Mouse (Mus musculus): ENCODE data around the gene Slc6a17. TPM values are rescaled to one million over a fixed set of nuclear protein-coding genes. Genes with fewer than 3 reads are reported as not detected.

Slc6a17 gene
- polyA plus RNA-seq, 1 experiment from 2014 or later: 3.5 TPM

DNA sequence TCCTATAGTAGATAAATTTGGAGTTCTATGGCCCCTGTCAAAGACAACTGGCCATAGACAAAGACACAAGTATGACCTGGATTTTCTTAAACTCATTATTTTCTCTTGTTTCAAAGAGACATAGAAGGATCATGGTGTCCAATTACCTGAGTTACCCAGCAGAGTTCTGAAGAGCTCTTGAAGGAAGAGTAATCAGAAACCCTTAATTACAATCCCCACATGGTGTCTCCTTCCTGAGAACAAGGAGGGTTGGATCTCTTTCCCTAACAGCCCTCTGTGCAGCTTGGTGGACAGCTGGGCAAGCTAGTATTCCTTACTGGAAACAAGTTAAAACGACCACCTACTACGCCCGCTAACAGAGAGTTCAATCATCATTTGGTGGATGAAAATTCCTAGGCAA, 6.4 kb downstream of the Slc6a17 start:
- Histone ChIP-seq H3K27me3 (ENCODE audit: control insufficient read depth, insufficient read depth, low read length) (peaks cover 9% of the 10 kb centered on the region), H3K27ac (ENCODE audit: low read depth, low read length) (no peak overlapping the region), H3K36me3 (ENCODE audit: control insufficient read depth, insufficient read depth, low read length) (no peaks in the 10 kb centered on the region), H3K9ac (ENCODE audit: low read depth, low read length) (no peak overlapping the region), H3K4me2 (replicated peaks; ENCODE audit: low read depth, low read length) (no peak overlapping the region), H3K9me3 (ENCODE audit: control insufficient read depth, low read length) (no peaks in the 10 kb centered on the region), H3K4me1 (replicated peaks; ENCODE audit: control insufficient read depth, insufficient read depth, low read length) (no peaks in the 10 kb centered on the region), H3K4me3 (ENCODE audit: low read depth, low read length) (no peak overlapping the region)
- DNase-seq (ENCODE audit: low spot score): no peak
- 70% methylated on average over 3 of the region's 3 CpGs for WGBS
- no peak for ATAC-seq (ENCODE audit: low FRiP score)

DNA sequence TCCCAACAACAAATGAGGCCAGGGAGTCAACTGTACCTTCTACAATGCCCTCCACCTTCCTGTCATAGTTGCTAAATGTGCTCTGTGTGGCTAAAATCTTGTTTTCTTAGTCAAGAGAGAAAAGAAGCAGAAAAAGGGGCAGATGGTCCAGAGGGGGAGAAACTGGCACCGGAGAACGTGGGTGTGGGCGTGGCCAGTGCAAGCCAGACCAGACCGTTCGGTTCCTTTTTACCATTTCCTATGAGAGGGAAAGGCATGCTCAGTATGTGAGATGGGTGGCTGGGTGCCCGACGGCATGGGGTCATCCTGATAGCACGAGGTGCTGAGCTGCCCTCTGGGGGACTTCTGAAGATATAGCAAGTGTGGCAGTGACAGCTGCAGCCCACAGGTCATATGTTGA, 9.1 kb downstream of the Slc6a17 start:
- ATAC-seq (ENCODE audit: low FRiP score) (no peak), DNase-seq (ENCODE audit: low spot score) (no peak)
- Histone ChIP-seq H3K9ac (ENCODE audit: low read depth, low read length) (no peak overlapping the region), H3K27me3 (ENCODE audit: control insufficient read depth, insufficient read depth, low read length) (no peaks in the 10 kb centered on the region), H3K4me2 (replicated peaks; ENCODE audit: low read depth, low read length) (no peak overlapping the region), H3K9me3 (ENCODE audit: control insufficient read depth, low read length) (no peaks in the 10 kb centered on the region), H3K27ac (ENCODE audit: low read depth, low read length) (no peak overlapping the region), H3K4me3 (ENCODE audit: low read depth, low read length) (no peak overlapping the region), H3K36me3 (ENCODE audit: control insufficient read depth, insufficient read depth, low read length) (no peaks in the 10 kb centered on the region), H3K4me1 (replicated peaks; ENCODE audit: control insufficient read depth, insufficient read depth, low read length) (0 out of 2 replicates have a peak, but pooled peaks cover 2% of the 10 kb centered on the region)
- WGBS: 77% methylated on average over 8 of the region's 8 CpGs

DNA sequence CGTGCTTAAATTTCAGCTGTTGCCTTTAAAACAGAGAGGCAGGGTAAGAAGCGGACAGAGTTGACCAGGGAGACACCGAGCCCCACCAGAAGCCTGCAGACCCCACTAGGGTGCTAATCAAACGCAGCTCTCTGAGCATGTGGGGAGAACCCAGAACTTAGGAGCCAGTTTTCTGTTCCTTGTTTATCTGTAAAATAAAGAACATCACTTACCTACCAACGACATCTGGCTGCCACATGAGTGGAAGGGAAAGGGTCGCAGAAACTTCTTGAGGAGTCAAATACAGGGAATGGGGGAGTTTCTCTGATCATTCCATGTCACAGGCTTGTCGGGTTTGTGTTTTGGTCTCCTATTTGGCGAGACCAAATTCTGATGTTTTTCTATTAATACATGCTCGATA, 9.9 kb downstream of the Slc6a17 start:
- no peak overlapping the region for H3K4me2 ChIP-seq (replicated peaks; ENCODE audit: low read depth, low read length)
- H3K36me3 ChIP-seq (ENCODE audit: control insufficient read depth, insufficient read depth, low read length): no peaks in the 10 kb centered on the region
- H3K4me1 ChIP-seq (replicated peaks; ENCODE audit: control insufficient read depth, insufficient read depth, low read length): 0 out of 2 replicates have a peak, but pooled peaks cover 2% of the 10 kb centered on the region
- 70% methylated on average over 9 of the region's 9 CpGs for WGBS
- H3K27me3 ChIP-seq (ENCODE audit: control insufficient read depth, insufficient read depth, low read length): no peaks in the 10 kb centered on the region
- H3K4me3 ChIP-seq (ENCODE audit: low read depth, low read length): no peak overlapping the region
- H3K9me3 ChIP-seq (ENCODE audit: control insufficient read depth, low read length): no peaks in the 10 kb centered on the region
- H3K27ac ChIP-seq (ENCODE audit: low read depth, low read length): no peak overlapping the region
- DNase-seq (ENCODE audit: low spot score): no peak
- no peak for ATAC-seq (ENCODE audit: low FRiP score)
- H3K9ac ChIP-seq (ENCODE audit: low read depth, low read length): no peak overlapping the region

DNA sequence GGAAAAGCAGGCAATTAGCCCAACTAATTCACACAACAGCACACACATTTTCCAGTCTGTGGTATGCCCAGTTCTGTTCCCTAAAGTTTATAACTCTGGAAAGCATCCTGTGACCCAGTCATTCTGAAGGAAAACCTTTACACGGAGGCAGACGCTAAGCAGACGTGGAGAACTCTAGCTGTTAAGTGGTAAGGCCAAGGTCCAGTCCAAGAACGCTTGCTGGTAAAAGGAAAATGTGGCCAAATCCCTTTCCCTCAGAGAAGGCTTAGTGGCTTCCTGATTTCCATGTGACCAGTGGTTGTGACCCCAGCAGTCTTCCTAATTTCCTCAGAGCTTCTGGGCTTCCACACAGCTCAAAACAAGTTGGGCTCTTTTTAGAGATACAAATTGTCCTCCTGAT, 11.3 kb downstream of the Slc6a17 start:
- no peak overlapping the region for H3K4me3 ChIP-seq (ENCODE audit: low read depth, low read length)
- no peak overlapping the region for H3K9ac ChIP-seq (ENCODE audit: low read depth, low read length)
- DNase-seq (ENCODE audit: low spot score) (no peak), ATAC-seq (ENCODE audit: low FRiP score) (no peak)
- 0 out of 2 replicates have a peak, but pooled peaks cover 2% of the 10 kb centered on the region for H3K4me1 ChIP-seq (replicated peaks; ENCODE audit: control insufficient read depth, insufficient read depth, low read length)
- H3K36me3 ChIP-seq (ENCODE audit: control insufficient read depth, insufficient read depth, low read length): no peaks in the 10 kb centered on the region
- no peaks in the 10 kb centered on the region for H3K27me3 ChIP-seq (ENCODE audit: control insufficient read depth, insufficient read depth, low read length)
- no peak overlapping the region for H3K4me2 ChIP-seq (replicated peaks; ENCODE audit: low read depth, low read length)
- H3K9me3 ChIP-seq (ENCODE audit: control insufficient read depth, low read length): no peaks in the 10 kb centered on the region
- WGBS: 72% methylated on average over 4 of the region's 4 CpGs
- no peak overlapping the region for H3K27ac ChIP-seq (ENCODE audit: low read depth, low read length)

DNA sequence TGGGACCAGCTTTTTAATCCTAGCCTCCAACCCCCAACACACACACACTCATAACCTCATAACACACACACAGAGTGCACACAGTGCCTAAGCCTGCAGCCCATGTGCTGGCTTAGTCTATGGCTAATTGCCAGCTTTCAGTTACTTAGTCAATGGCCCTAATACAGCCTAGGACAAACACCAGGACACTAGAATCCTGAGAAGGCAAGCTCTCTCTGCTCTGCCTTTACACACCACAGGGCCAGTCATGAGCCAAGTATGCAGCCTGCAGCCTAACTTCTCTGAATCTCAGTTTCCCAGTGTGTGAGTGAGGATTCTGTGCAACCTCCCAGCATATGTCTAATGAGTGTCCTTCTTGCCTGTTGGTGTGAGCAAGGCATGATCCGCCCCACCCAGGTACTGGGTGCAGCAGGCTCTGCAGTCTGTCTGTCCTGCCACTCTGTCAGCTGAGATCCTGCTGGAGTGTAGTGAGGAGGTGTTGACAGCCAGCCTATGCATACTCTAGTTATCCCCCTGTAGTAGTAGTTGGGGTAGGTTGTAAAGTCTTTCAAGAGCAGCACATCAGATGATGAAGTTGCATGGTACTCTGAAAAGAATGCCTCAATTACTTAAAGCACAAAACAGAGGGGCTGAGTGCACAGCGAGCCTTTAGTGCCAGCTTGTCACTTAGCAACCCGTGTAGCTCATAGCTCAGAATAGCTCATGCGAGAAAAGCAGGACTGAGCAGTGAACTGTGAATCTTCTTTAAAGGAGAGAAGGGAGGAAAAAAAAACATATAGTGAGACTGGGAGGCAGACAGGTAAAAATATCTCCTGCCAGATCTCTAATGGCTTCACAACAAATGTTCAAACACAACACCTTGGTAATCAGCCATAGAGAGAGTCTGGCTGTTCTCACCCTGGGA, 12.1 kb downstream of the Slc6a17 start:
- Histone ChIP-seq H3K4me2 (replicated peaks; ENCODE audit: low read depth, low read length) (no peak overlapping the region), H3K9ac (ENCODE audit: low read depth, low read length) (no peak overlapping the region), H3K9me3 (ENCODE audit: control insufficient read depth, low read length) (no peaks in the 10 kb centered on the region), H3K36me3 (ENCODE audit: control insufficient read depth, insufficient read depth, low read length) (no peaks in the 10 kb centered on the region), H3K4me3 (ENCODE audit: low read depth, low read length) (no peak overlapping the region), H3K4me1 (replicated peaks; ENCODE audit: control insufficient read depth, insufficient read depth, low read length) (0 out of 2 replicates have a peak, but pooled peaks cover 2% of the 10 kb centered on the region), H3K27me3 (ENCODE audit: control insufficient read depth, insufficient read depth, low read length) (no peaks in the 10 kb centered on the region), H3K27ac (ENCODE audit: low read depth, low read length) (no peak overlapping the region)
- whole genome bisulfite sequencing: 26% methylated on average over 4 of the region's 4 CpGs
- no peak for DNase-seq (ENCODE audit: low spot score)
- ATAC-seq (ENCODE audit: low FRiP score): peak; percentile 53; the same call in 1 of the 2 replicates

DNA sequence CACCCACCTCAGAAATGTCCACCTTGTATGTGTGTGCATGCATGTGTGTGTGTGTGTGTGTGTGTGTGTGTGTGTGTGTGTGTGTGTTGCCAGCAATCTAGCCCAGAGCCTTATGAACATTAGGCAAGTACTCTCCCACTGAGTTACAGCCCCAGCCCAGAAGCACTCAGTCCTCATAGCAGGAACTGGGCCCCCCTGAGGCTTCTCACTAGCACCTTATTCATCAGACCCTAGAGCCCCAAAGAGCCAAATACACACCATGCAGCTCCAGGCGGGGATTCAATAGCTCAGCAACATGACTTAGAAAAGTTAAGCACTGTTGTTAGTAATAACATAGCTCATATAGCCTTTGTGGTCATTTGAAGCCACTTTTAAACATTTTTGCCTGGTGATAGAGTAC, 13.3 kb downstream of the Slc6a17 start:
- ATAC-seq (ENCODE audit: low FRiP score) (no peak), DNase-seq (ENCODE audit: low spot score) (no peak)
- Histone ChIP-seq H3K9ac (ENCODE audit: low read depth, low read length) (no peak overlapping the region), H3K4me2 (replicated peaks; ENCODE audit: low read depth, low read length) (no peak overlapping the region), H3K27ac (ENCODE audit: low read depth, low read length) (no peak overlapping the region), H3K9me3 (ENCODE audit: control insufficient read depth, low read length) (no peaks in the 10 kb centered on the region), H3K36me3 (ENCODE audit: control insufficient read depth, insufficient read depth, low read length) (no peaks in the 10 kb centered on the region), H3K4me1 (replicated peaks; ENCODE audit: control insufficient read depth, insufficient read depth, low read length) (0 out of 2 replicates have a peak, but pooled peaks cover 2% of the 10 kb centered on the region), H3K27me3 (ENCODE audit: control insufficient read depth, insufficient read depth, low read length) (no peaks in the 10 kb centered on the region), H3K4me3 (ENCODE audit: low read depth, low read length) (no peak overlapping the region)
- 71% methylated on average over 1 of the region's 1 CpGs for WGBS

DNA sequence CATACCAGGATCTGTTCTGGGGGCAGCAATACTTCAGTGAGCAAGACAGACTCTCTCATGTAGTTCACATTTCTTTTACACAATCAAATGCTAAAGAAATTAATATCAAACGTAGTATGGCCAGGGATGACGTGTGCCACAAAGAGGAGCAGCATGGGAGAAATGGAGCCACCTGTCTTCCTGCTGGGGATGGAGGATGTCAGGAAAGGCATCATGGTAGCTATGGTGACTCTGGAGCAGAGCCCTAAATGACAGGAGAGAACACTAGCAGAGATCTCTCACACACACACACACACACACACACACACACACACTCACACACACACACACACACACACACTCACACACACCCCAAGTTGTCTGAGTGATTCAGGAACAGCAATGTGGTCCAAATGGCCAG, 14.1 kb downstream of the Slc6a17 start:
- no peak overlapping the region for H3K9ac ChIP-seq (ENCODE audit: low read depth, low read length)
- H3K4me1 ChIP-seq (replicated peaks; ENCODE audit: control insufficient read depth, insufficient read depth, low read length): 0 out of 2 replicates have a peak, but pooled peaks cover 2% of the 10 kb centered on the region
- ATAC-seq (ENCODE audit: low FRiP score) (no peak), DNase-seq (ENCODE audit: low spot score) (no peak)
- H3K4me3 ChIP-seq (ENCODE audit: low read depth, low read length): no peak overlapping the region
- H3K27me3 ChIP-seq (ENCODE audit: control insufficient read depth, insufficient read depth, low read length): no peaks in the 10 kb centered on the region
- no peak overlapping the region for H3K4me2 ChIP-seq (replicated peaks; ENCODE audit: low read depth, low read length)
- WGBS: 80% methylated on average over 2 of the region's 2 CpGs
- no peak overlapping the region for H3K27ac ChIP-seq (ENCODE audit: low read depth, low read length)
- no peaks in the 10 kb centered on the region for H3K36me3 ChIP-seq (ENCODE audit: control insufficient read depth, insufficient read depth, low read length)
- no peaks in the 10 kb centered on the region for H3K9me3 ChIP-seq (ENCODE audit: control insufficient read depth, low read length)

DNA sequence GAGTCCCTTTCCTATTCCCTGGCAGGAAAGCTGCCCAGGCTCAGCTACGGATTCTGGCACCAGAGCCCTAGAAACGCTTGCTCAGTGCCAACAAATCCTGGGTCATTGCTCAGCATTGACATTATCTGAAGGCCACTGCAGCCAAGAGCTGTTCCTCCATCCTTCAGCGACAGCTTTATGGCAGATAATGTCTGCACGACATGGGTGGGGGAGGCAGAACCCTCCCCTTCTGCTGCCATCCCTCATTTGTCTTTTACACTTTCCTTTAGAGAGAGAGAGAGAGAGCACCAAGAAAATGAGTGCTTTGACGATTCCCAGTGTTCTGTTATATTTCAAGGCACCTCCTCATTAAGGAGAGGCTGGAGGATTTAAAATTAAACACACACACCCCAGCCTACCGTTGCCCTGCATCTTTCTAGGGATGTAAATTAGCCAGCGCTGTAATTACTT, 16.1 kb downstream of the Slc6a17 start:
- no peak overlapping the region for H3K9ac ChIP-seq (ENCODE audit: low read depth, low read length)
- no peak overlapping the region for H3K4me2 ChIP-seq (replicated peaks; ENCODE audit: low read depth, low read length)
- ATAC-seq (ENCODE audit: low FRiP score) (no peak), DNase-seq (ENCODE audit: low spot score) (no peak)
- no peaks in the 10 kb centered on the region for H3K9me3 ChIP-seq (ENCODE audit: control insufficient read depth, low read length)
- H3K4me3 ChIP-seq (ENCODE audit: low read depth, low read length): no peak overlapping the region
- no peaks in the 10 kb centered on the region for H3K27me3 ChIP-seq (ENCODE audit: control insufficient read depth, insufficient read depth, low read length)
- no peak overlapping the region for H3K27ac ChIP-seq (ENCODE audit: low read depth, low read length)
- no peaks in the 10 kb centered on the region for H3K36me3 ChIP-seq (ENCODE audit: control insufficient read depth, insufficient read depth, low read length)
- 78% methylated on average over 7 of the region's 7 CpGs for WGBS
- 0 out of 2 replicates have a peak, but pooled peaks cover 2% of the 10 kb centered on the region for H3K4me1 ChIP-seq (replicated peaks; ENCODE audit: control insufficient read depth, insufficient read depth, low read length)

DNA sequence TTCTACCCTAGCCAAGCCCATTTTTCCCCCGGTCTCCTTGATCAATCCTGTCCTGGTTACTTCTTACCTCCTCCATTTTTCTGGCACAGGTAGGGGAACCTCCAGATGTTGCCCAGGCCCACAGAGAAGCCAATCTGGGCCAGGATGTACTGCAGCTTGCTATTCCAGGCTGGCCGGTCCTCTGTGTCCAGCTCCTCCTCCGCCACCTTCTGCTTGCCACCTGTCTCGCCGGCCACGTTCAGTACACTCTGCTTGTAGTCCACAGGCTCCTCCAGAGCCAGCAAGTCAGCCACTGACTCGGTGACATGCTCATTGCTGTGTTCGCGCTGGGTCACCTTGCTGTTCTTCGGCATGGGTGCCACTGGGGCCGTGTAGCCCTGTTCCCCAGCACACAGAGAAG, 17.5 kb downstream of the Slc6a17 start:
- ATAC-seq (ENCODE audit: low FRiP score): no peak
- WGBS: 95% methylated on average over 11 of the region's 11 CpGs
- Histone ChIP-seq H3K27me3 (ENCODE audit: control insufficient read depth, insufficient read depth, low read length) (no peaks in the 10 kb centered on the region), H3K4me3 (ENCODE audit: low read depth, low read length) (no peak overlapping the region), H3K9me3 (ENCODE audit: control insufficient read depth, low read length) (no peaks in the 10 kb centered on the region), H3K4me2 (replicated peaks; ENCODE audit: low read depth, low read length) (no peak overlapping the region), H3K9ac (ENCODE audit: low read depth, low read length) (no peak overlapping the region), H3K4me1 (replicated peaks; ENCODE audit: control insufficient read depth, insufficient read depth, low read length) (no peaks in the 10 kb centered on the region), H3K27ac (ENCODE audit: low read depth, low read length) (no peak overlapping the region), H3K36me3 (ENCODE audit: control insufficient read depth, insufficient read depth, low read length) (no peaks in the 10 kb centered on the region)
- no peak for DNase-seq (ENCODE audit: low spot score)
